Mouse (Mus musculus) CH12.LX (cell line): ENCODE results near the gene Btbd19. TPM values are rescaled to one million over a fixed set of nuclear protein-coding genes. Genes with fewer than 3 reads are reported as not detected.

Experiments
- DNase-seq: peaks from one replicate; pipeline ENCODE4 v3.0.0-alpha.2; 2013; ENCODE audit errors: extremely low read depth
- H3K27ac ChIP-seq: 2 replicates; pipeline ENCODE4 v1.5.1; 2012; ENCODE audit warnings: low read depth, mild to moderate bottlenecking, control low read depth, moderate library complexity; ENCODE audit not compliant: insufficient read depth
- H3K27me3 ChIP-seq: replicated peaks from 2 replicates; pipeline ENCODE3; 2012; ENCODE audit warnings: inconsistent platforms
- H3K36me3 ChIP-seq, 2 experiments: replicated peaks in 1 of 2; 2 replicates each; pipeline versions ENCODE3 to v1.6.1; 2012; ENCODE audit warnings: inconsistent platforms in 1 of 2, low read length in 1 of 2, mild to moderate bottlenecking in 1 of 2, mixed read lengths in 1 of 2, moderate library complexity in 1 of 2; ENCODE audit not compliant: control insufficient read depth in 1 of 2, insufficient read depth in 1 of 2
- H3K4me1 ChIP-seq, 2 experiments: 2 replicates each; pipeline ENCODE4 v1.6.1; 2012; ENCODE audit warnings: inconsistent platforms in 1 of 2, moderate library complexity in 1 of 2; ENCODE audit not compliant: insufficient read depth in 2 of 2, control insufficient read depth in 1 of 2
- H3K4me2 ChIP-seq: 2 replicates; pipeline ENCODE4 v1.6.1; 2012; ENCODE audit warnings: low read depth, mild to moderate bottlenecking, control low read depth; ENCODE audit not compliant: poor library complexity, insufficient read depth, severe bottlenecking
- H3K4me3 ChIP-seq, 3 experiments: fragments of 150-350 bp in 1 of 3; sonication (generic) in 1 of 3; replicated peaks in 1 of 3; 2 replicates each; pipeline versions ENCODE3 to v1.5.1; 2011 to 2012; ENCODE audit warnings: low read depth in 2 of 3, low read length in 2 of 3, mild to moderate bottlenecking in 2 of 3, moderate library complexity in 2 of 3, control low read depth in 1 of 3, improper control_type of control experiment in 1 of 3, inconsistent platforms in 1 of 3, mixed read lengths in 1 of 3; ENCODE audit not compliant: poor library complexity in 1 of 3
- H3K79me2 ChIP-seq: replicated peaks from 2 replicates; pipeline ENCODE4 v1.6.1; 2012; ENCODE audit warnings: mild to moderate bottlenecking, moderate library complexity; ENCODE audit not compliant: control insufficient read depth, poor library complexity, insufficient read depth, severe bottlenecking; ENCODE audit errors: extremely low read depth
- H3K9ac ChIP-seq: 2 replicates; pipeline ENCODE4 v1.6.1; 2012; ENCODE audit warnings: low read depth, mild to moderate bottlenecking, control low read depth, moderate library complexity; ENCODE audit not compliant: insufficient read depth
- H3K9me3 ChIP-seq: replicated peaks from 2 replicates; pipeline ENCODE3; 2012; ENCODE audit warnings: low read length, inconsistent platforms, mixed read lengths
- BHLHE40 ChIP-seq: IDR thresholded peaks from 2 replicates; pipeline ENCODE4 v1.6.1; 2011; ENCODE audit warnings: mild to moderate bottlenecking, low read depth, low read length, improper control_type of control experiment
- CHD1 ChIP-seq: IDR thresholded peaks from 2 replicates; pipeline ENCODE4 v1.6.1; 2012; ENCODE audit warnings: low read depth, low read length, improper control_type of control experiment, inconsistent platforms
- CHD2 ChIP-seq: IDR thresholded peaks from 2 replicates; pipeline ENCODE4 v1.6.1; 2011; ENCODE audit warnings: low read length, improper control_type of control experiment
- CTCF ChIP-seq, 2 experiments: IDR thresholded peaks in 1 of 2; conservative IDR thresholded peaks in 1 of 2; 2 replicates each; pipeline ENCODE4 v1.5.1; 2011 to 2012; ENCODE audit warnings: low read depth in 2 of 2, low read length in 2 of 2, improper control_type of control experiment in 1 of 2, inconsistent platforms in 1 of 2, mild to moderate bottlenecking in 1 of 2, moderate library complexity in 1 of 2
- EP300 ChIP-seq: IDR thresholded peaks from 2 replicates; pipeline ENCODE4 v1.6.1; 2011; ENCODE audit warnings: low read length, improper control_type of control experiment
- ETS1 ChIP-seq: conservative IDR thresholded peaks from 2 replicates; pipeline ENCODE4 v1.6.1; 2012; ENCODE audit warnings: low read depth, mild to moderate bottlenecking, inconsistent platforms, low read length, improper control_type of control experiment, moderate library complexity
- HCFC1 ChIP-seq: IDR thresholded peaks from 2 replicates; pipeline ENCODE4 v1.6.1; 2012; ENCODE audit warnings: low read depth, mild to moderate bottlenecking, inconsistent platforms, low read length, improper control_type of control experiment
- JUN ChIP-seq: IDR thresholded peaks from 2 replicates; pipeline ENCODE4 v1.6.1; 2011; ENCODE audit warnings: low read depth, mild to moderate bottlenecking, low read length, improper control_type of control experiment, moderate library complexity; ENCODE audit not compliant: insufficient read depth
- JUND ChIP-seq: conservative IDR thresholded peaks from 2 replicates; pipeline ENCODE4 v1.6.1; 2011; ENCODE audit warnings: low read depth, low read length, improper control_type of control experiment
- KAT2A ChIP-seq: IDR thresholded peaks from 2 replicates; pipeline ENCODE4 v1.6.1; 2012; ENCODE audit warnings: low read length, improper control_type of control experiment, inconsistent platforms; ENCODE audit not compliant: insufficient replicate concordance
- MAFK ChIP-seq: IDR thresholded peaks from 2 replicates; pipeline ENCODE4 v1.6.1; 2011; ENCODE audit warnings: low read length, improper control_type of control experiment; ENCODE audit not compliant: insufficient replicate concordance
- MAZ ChIP-seq: IDR thresholded peaks from 2 replicates; pipeline ENCODE4 v1.6.1; 2012; ENCODE audit warnings: low read depth, mild to moderate bottlenecking, inconsistent platforms, low read length, improper control_type of control experiment, moderate library complexity
- MEF2A ChIP-seq: IDR thresholded peaks from 2 replicates; pipeline ENCODE4 v1.6.1; 2014; ENCODE audit warnings: low read depth, mild to moderate bottlenecking, inconsistent platforms, low read length, improper control_type of control experiment, borderline replicate concordance
- MXI1 ChIP-seq: IDR thresholded peaks from 2 replicates; pipeline ENCODE4 v1.6.1; 2011; ENCODE audit warnings: mild to moderate bottlenecking, low read depth, low read length, improper control_type of control experiment
- MYC ChIP-seq: IDR thresholded peaks from 2 replicates; pipeline ENCODE4 v1.6.1; 2011; ENCODE audit warnings: low read depth, mild to moderate bottlenecking, improper control_type of control experiment, low read length
- NELFE ChIP-seq: IDR thresholded peaks from 2 replicates; pipeline ENCODE4 v1.6.1; 2011; ENCODE audit warnings: low read depth, low read length, improper control_type of control experiment
- NRF1 ChIP-seq: IDR thresholded peaks from 2 replicates; pipeline ENCODE4 v1.6.1; 2014; ENCODE audit warnings: low read depth, mild to moderate bottlenecking, inconsistent platforms, low read length, improper control_type of control experiment, moderate library complexity
- PAX5 ChIP-seq: IDR thresholded peaks from 2 replicates; pipeline ENCODE4 v1.6.1; 2012; ENCODE audit warnings: low read length, inconsistent platforms, mixed read lengths
- POLR2A ChIP-seq: IDR thresholded peaks from 2 replicates; pipeline ENCODE4 v1.6.1; 2011; ENCODE audit warnings: low read depth, mild to moderate bottlenecking, improper control_type of control experiment, low read length
- POLR2AphosphoS2 ChIP-seq: IDR thresholded peaks from 2 replicates; pipeline ENCODE4 v1.6.1; 2011; ENCODE audit warnings: low read depth, low read length, improper control_type of control experiment
- RCOR1 ChIP-seq: conservative IDR thresholded peaks from 2 replicates; pipeline ENCODE4 v1.6.1; 2012; ENCODE audit warnings: low read depth, mild to moderate bottlenecking, inconsistent platforms, low read length, improper control_type of control experiment
- SIN3A ChIP-seq: IDR thresholded peaks from 2 replicates; pipeline ENCODE4 v1.6.1; 2012; ENCODE audit warnings: low read length, improper control_type of control experiment, inconsistent platforms
- TBP ChIP-seq: conservative IDR thresholded peaks from 2 replicates; pipeline ENCODE4 v1.6.1; 2011; ENCODE audit warnings: low read depth, low read length, improper control_type of control experiment
- TCF12 ChIP-seq: IDR thresholded peaks from 2 replicates; pipeline ENCODE4 v1.6.1; 2014; ENCODE audit warnings: low read depth, mild to moderate bottlenecking, inconsistent platforms, low read length, improper control_type of control experiment
- UBTF ChIP-seq: IDR thresholded peaks from 2 replicates; pipeline ENCODE4 v1.6.1; 2012; ENCODE audit warnings: low read depth, mild to moderate bottlenecking, inconsistent platforms, low read length, improper control_type of control experiment, moderate library complexity
- USF1 ChIP-seq: IDR thresholded peaks from 2 replicates; pipeline ENCODE4 v1.6.1; 2014; ENCODE audit warnings: low read depth, mild to moderate bottlenecking, inconsistent platforms, low read length, improper control_type of control experiment
- USF2 ChIP-seq: conservative IDR thresholded peaks from 2 replicates; pipeline ENCODE4 v1.6.1; 2011; ENCODE audit warnings: low read depth, low read length, improper control_type of control experiment
- ZC3H11A ChIP-seq: IDR thresholded peaks from 2 replicates; pipeline ENCODE4 v1.6.1; 2012; ENCODE audit warnings: low read depth, mild to moderate bottlenecking, inconsistent platforms, low read length, improper control_type of control experiment
- ZMIZ1 ChIP-seq: IDR thresholded peaks from 2 replicates; pipeline ENCODE4 v1.6.1; 2012; ENCODE audit warnings: low read depth, mild to moderate bottlenecking, inconsistent platforms, low read length, improper control_type of control experiment
- dilution Hi-C: fragments of 300-500 bp; cut with MboI; formaldehyde crosslinking; loops from 2 replicates; pipeline ENCODE4 v1.14.3; 2020; ENCODE audit warnings: low sequenced_read_pairs; ENCODE audit not compliant: extremely low pct_unique_long_range_greater_than_20kb, extremely low pct_ligation_motif_present
- in situ Hi-C: fragments of 300-500 bp; cut with MboI; formaldehyde crosslinking; loops from 3 replicates; pipeline ENCODE4 v1.14.3; 2019; ENCODE audit warnings: low sequenced_read_pairs, low pct_ligation_motif_present, low pct_unique_long_range_greater_than_20kb, mixed read lengths
- polyA plus RNA-seq: library from polyadenylated mRNA; unstranded; fragments of >175 nt; gene quantifications from 2 replicates; pipeline ENCODE4 v1.2.1, GENCODE M21; 2012; ENCODE audit warnings: low read depth; ENCODE audit not compliant: insufficient read length
- total RNA-seq, 2 experiments: library from RNA; depleted of rRNA; stranded (reverse); fragments of 300-350 nt in 1 of 2; fragments of >200 nt in 1 of 2; gene quantifications; 2 replicates each; pipeline ENCODE4 v1.2.3; 2012 to 2014

Gene Btbd19
- total and polyA plus RNA-seq, 3 experiments: 31.5 to 51.1 (median 36.3) TPM

DNA sequence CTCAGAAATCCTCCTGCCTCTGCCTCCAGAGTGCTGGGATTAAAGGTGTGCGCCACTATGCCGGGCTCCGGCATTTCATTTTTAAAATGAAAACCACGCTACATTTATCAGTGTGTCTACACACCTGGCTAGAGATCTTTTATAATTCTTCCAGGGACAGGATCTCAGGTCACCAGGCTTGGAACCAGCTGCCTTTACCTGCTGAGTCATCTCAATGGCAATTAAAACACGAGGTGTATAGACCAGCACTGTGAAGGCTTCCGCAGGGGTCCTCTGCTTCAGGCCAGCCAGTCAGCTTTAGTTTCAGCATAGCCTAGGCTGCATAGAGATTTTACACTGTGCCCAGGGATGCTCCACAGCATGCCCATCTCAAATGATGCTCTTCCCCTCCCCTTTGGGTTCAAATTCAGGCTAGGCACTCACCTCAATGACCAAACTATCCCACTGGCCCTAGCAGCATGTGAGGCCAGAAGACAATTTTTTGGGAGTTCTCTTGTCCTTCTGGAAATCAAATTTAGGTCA, 24.7 kb upstream of the Btbd19 start:
- no peak overlapping the region for H3K9ac ChIP-seq

DNA sequence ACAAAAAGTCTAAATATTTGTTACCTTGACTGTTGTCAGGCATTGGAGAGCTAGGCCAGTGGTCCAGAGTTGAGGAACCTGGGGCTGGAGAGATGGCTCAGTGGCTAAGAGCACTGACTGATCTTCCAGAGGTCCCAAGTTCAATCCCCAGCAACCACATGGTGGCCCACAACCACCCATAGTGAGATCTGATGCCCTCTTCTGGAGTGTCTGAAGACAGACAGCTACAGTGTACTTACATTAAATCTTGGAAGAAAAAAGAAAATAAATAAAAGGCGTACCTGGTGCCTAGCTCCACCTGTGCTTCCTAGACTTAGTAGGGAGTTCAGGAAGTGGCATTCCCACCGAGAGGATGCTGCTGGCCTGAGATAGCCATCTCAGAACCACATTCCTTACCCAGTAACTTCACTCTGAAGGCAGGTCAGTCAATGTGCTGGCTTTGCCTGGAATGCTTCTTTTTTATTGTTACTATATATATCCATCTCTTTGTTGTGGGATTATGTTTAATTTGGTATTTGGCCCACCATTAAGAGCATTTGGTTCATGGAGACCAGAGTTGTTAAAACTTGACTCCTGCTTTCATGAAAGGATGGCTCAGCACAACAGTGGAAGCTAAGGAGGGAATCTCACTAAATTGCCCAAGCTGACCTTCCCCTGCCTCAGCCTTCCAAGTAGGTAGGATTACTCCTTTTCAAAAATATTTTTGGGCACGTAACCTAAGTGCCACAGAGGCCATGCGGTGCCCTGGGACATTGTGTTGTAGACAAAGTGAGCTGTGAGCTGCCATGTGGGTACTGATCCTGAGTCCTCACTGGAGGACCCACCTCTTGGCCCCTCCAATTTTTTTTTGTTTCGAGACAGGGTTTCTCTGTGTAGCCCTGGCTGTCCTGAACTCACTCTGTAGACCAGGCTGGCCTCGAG, 24.0 kb upstream of the Btbd19 start:
- in situ Hi-C loops: no loop called here
- H3K4me1 ChIP-seq: peaks cover 10 to 27% of the 10 kb centered on the region in 2 experiments
- H3K79me2 ChIP-seq: peaks cover 25% of the 10 kb centered on the region
- no peak overlapping the region for H3K27ac ChIP-seq
- no peak overlapping the region for H3K9ac ChIP-seq
- no peak overlapping the region for H3K4me2 ChIP-seq
- H3K4me3 ChIP-seq: no peak overlapping the region
- H3K9me3 ChIP-seq: no peaks in the 10 kb centered on the region
- no peak for DNase-seq
- H3K27me3 ChIP-seq: no peaks in the 10 kb centered on the region
- dilution Hi-C loops: no loop called here
- H3K36me3 ChIP-seq: peaks cover 59 to 68% of the 10 kb centered on the region in 2 experiments
- no peak for TF ChIP-seq PAX5
- no peak for TF ChIP-seq EP300
- TF ChIP-seq NELFE: no peak
- TF ChIP-seq TBP: 0 out of 2 replicates have a peak, but pooled peaks have one; percentile 31
- TF ChIP-seq USF2: no peak
- peak; percentile 38; the same call in 1 of the 2 replicates for TF ChIP-seq SIN3A
- TF ChIP-seq MAZ: no peak
- no peak for TF ChIP-seq BHLHE40
- TF ChIP-seq CTCF (conservative IDR thresholded peaks at IDR 0.05 in 1 of 2, IDR thresholded peaks at IDR 0.05 in 1 of 2; ENCODE audit: low read depth in 2 of 2, low read length in 2 of 2): peak in 1 of 2 experiments; percentile 18; a peak in 1 of 4 replicates
- peak; percentile 58; the same call in 1 of the 2 replicates for TF ChIP-seq MYC
- TF ChIP-seq POLR2AphosphoS2: peak; percentile 96
- TF ChIP-seq HCFC1: no peak
- no peak for TF ChIP-seq UBTF
- peak; percentile 52; the same call in 1 of the 2 replicates for TF ChIP-seq CHD2
- no peak for TF ChIP-seq USF1
- no peak for TF ChIP-seq MEF2A
- no peak for TF ChIP-seq KAT2A
- no peak for TF ChIP-seq NRF1
- TF ChIP-seq MXI1: no peak
- peak; percentile 65 for TF ChIP-seq POLR2A
- no peak for TF ChIP-seq JUN
- TF ChIP-seq JUND: no peak
- TF ChIP-seq TCF12: no peak
- no peak for TF ChIP-seq CHD1
- peak; percentile 77 for TF ChIP-seq ZMIZ1
- no peak for TF ChIP-seq MAFK
- no peak for TF ChIP-seq ETS1
- no peak for TF ChIP-seq ZC3H11A

More for the DNA sequence above, 24.7 kb upstream of the Btbd19 start:
- no peak for DNase-seq
- H3K27ac ChIP-seq: no peak overlapping the region
- H3K4me1 ChIP-seq: peaks cover 10 to 27% of the 10 kb centered on the region in 2 experiments
- dilution Hi-C loops: no loop called here
- no peak overlapping the region for H3K4me3 ChIP-seq
- TF ChIP-seq RCOR1 (no peak), POLR2A (peak; percentile 52; the same call in 1 of the 2 replicates), ZMIZ1 (peak; percentile 24; the same call in 1 of the 2 replicates), POLR2AphosphoS2 (peak; percentile 96), TBP (no peak), CTCF (conservative IDR thresholded peaks at IDR 0.05 in 1 of 2, IDR thresholded peaks at IDR 0.05 in 1 of 2; ENCODE audit: low read depth in 2 of 2, low read length in 2 of 2) (no peak), NRF1 (no peak), PAX5 (no peak)
- H3K27me3 ChIP-seq: no peaks in the 10 kb centered on the region
- no peaks in the 10 kb centered on the region for H3K9me3 ChIP-seq
- no peak overlapping the region for H3K4me2 ChIP-seq
- H3K36me3 ChIP-seq: peaks cover 65 to 75% of the 10 kb centered on the region in 2 experiments
- in situ Hi-C loops: no loop called here
- H3K79me2 ChIP-seq: peaks cover 32% of the 10 kb centered on the region
